Comparison of ENCODE assay signal across 17 mouse cellular contexts in genomic region chr10:8283991-8284390, GRCm38 (mm10).
DNase-seq lines count a peak whose midpoint lies in the region; TF ChIP-seq lines count a peak whose summit lies in the region.
"Had no signal": no experiment of that assay in that cellular context is flagged by ENCODE, and none has a peak within 500 bp of the region (broad histone marks: within the 10 kb centered on the region; RNA-seq: fewer than 3 reads in every experiment).

No protein-coding gene starts in this region.

- H3K27me3 ChIP-seq in CH12.LX (replicated peaks): no peaks in the 10 kb centered on the region
- no peaks in the 10 kb centered on the region for H3K27me3 ChIP-seq in kidney, adult 2 months (replicated peaks; ENCODE audit: control insufficient read depth, insufficient read depth, low read length)
- H3K27me3 ChIP-seq: embryonic facial prominence, embryonic 13.5 days; forebrain, embryonic 12.5 days; hindbrain, embryonic 12.5 days; Patski had no signal

- no peak overlapping the region for H3K27ac ChIP-seq in CH12.LX (ENCODE audit: insufficient read depth, low read depth)
- H3K27ac ChIP-seq in kidney, adult 2 months (ENCODE audit: insufficient read depth, low read depth, low read length): no peak overlapping the region
- H3K27ac ChIP-seq: embryonic facial prominence, embryonic 13.5 days; forebrain, embryonic 12.5 days; gastrocnemius, adult 2 months; hindbrain, embryonic 12.5 days had no signal

- 91% methylated on average over 3 of the region's 3 CpGs for WGBS in kidney, adult 2 months

- dilution Hi-C loops in CH12.LX (cut with MboI; ENCODE audit: extremely low pct_ligation_motif_present, extremely low pct_unique_long_range_greater_than_20kb, low sequenced_read_pairs): no loop called here

- peak; percentile 37 for DNase-seq in cerebellum, adult 11 months
- DNase-seq in cerebellum, postnatal 10 days: no peak
- no peak for DNase-seq in CH12.LX (ENCODE audit: extremely low read depth)
- peak; percentile 64 to 73 for DNase-seq in cerebellum, adult 18-20 months
- peak; percentile 69 for DNase-seq in cerebellum, adult 9-11 months
- no peak for DNase-seq in neural tube, embryonic 10.5 days (ENCODE audit: extremely low spot score, low spot score)
- no peak for DNase-seq in frontal cortex, postnatal 36 days (ENCODE audit: low spot score in 2 of 2)
- DNase-seq in kidney, adult 2 months: no peak
- DNase-seq: adrenal gland, postnatal 14 days; gastrocnemius, adult 2 months; gastrocnemius, postnatal 25 days; heart, postnatal 10 days; heart, postnatal 4 days had no signal

- in situ Hi-C loops in CH12.LX (cut with MboI; ENCODE audit: low pct_ligation_motif_present, low pct_unique_long_range_greater_than_20kb, low sequenced_read_pairs): no loop called here

- no peak for TF ChIP-seq EP300 in CH12.LX (IDR thresholded peaks at IDR 0.05; ENCODE audit: low read length)

- peaks cover 7% of the 10 kb centered on the region in 2 experiments for H3K4me1 ChIP-seq in CH12.LX (ENCODE audit: control insufficient read depth in 1 of 2, insufficient read depth in 2 of 2)
- no peaks in the 10 kb centered on the region for H3K4me1 ChIP-seq in kidney, adult 2 months (ENCODE audit: control insufficient read depth, insufficient read depth, low read length)
- H3K4me1 ChIP-seq: forebrain, embryonic 12.5 days; hindbrain, embryonic 12.5 days had no signal

- no peak overlapping the region for H3K9ac ChIP-seq in CH12.LX (ENCODE audit: insufficient read depth, low read depth)
- H3K9ac ChIP-seq: embryonic facial prominence, embryonic 13.5 days; forebrain, embryonic 12.5 days; hindbrain, embryonic 12.5 days had no signal

- TF ChIP-seq CTCF in CH12.LX (conservative IDR thresholded peaks at IDR 0.05 in 1 of 2, IDR thresholded peaks at IDR 0.05 in 1 of 2; ENCODE audit: low read depth in 2 of 2, low read length in 2 of 2): peak in 1 of 2 experiments; percentile 22; a peak in 2 of 4 replicates
- TF ChIP-seq CTCF in kidney, adult 2 months (conservative IDR thresholded peaks at IDR 0.05; ENCODE audit: insufficient read depth, insufficient read length, low read depth, low read length): no peak

- H3K4me2 ChIP-seq in CH12.LX (ENCODE audit: insufficient read depth, low read depth, poor library complexity, severe bottlenecking): no peak overlapping the region
- H3K4me2 ChIP-seq: embryonic facial prominence, embryonic 13.5 days; forebrain, embryonic 12.5 days; hindbrain, embryonic 12.5 days had no signal

- TF ChIP-seq RAD21 in CH12.LX (IDR thresholded peaks at IDR 0.05; ENCODE audit: low read depth, low read length): peak; percentile 2

- no peak overlapping the region for H3K4me3 ChIP-seq in CH12.LX (replicated peaks in 1 of 3; ENCODE audit: low read depth in 2 of 3, low read length in 2 of 3, poor library complexity in 1 of 3)
- H3K4me3 ChIP-seq in kidney, adult 2 months (ENCODE audit: insufficient read depth, low read depth, low read length): no peak overlapping the region
- H3K4me3 ChIP-seq: embryonic facial prominence, embryonic 13.5 days; forebrain, embryonic 12.5 days; gastrocnemius, adult 2 months; hindbrain, embryonic 12.5 days had no signal

- H3K36me3 ChIP-seq in CH12.LX (replicated peaks in 1 of 2; ENCODE audit: control insufficient read depth in 1 of 2, insufficient read depth in 1 of 2, low read length in 1 of 2): no peaks in the 10 kb centered on the region
- H3K36me3 ChIP-seq in kidney, adult 2 months (ENCODE audit: control insufficient read depth, insufficient read depth, low read length): no peaks in the 10 kb centered on the region
- H3K36me3 ChIP-seq: embryonic facial prominence, embryonic 13.5 days; forebrain, embryonic 12.5 days; hindbrain, embryonic 12.5 days had no signal

- no peaks in the 10 kb centered on the region for H3K79me2 ChIP-seq in CH12.LX (replicated peaks; ENCODE audit: control insufficient read depth, extremely low read depth, insufficient read depth, poor library complexity, severe bottlenecking)

- no peak for TF ChIP-seq POLR2A in CH12.LX (IDR thresholded peaks at IDR 0.05; ENCODE audit: low read depth, low read length)
- TF ChIP-seq POLR2A in kidney, adult 2 months (IDR thresholded peaks at IDR 0.05; ENCODE audit: low read depth, low read length): no peak

- peaks cover 16% of the 10 kb centered on the region for H3K9me3 ChIP-seq in CH12.LX (replicated peaks; ENCODE audit: low read length)
- H3K9me3 ChIP-seq: embryonic facial prominence, embryonic 13.5 days; forebrain, embryonic 12.5 days; hindbrain, embryonic 12.5 days had no signal

TF ChIP-seq in CH12.LX, 34 proteins besides CTCF, POLR2A, EP300 and RAD21:
- no peak for TF ChIP-seq E2F4 (IDR thresholded peaks at IDR 0.05; ENCODE audit: insufficient replicate concordance, low read depth, low read length)

Comparison
In these comparisons a context has a peak if more than half of its experiments do, and no peak if none do; other contexts are left out.
1. DNase-seq: peak in cerebellum, adult 11 months (single experiment), cerebellum, adult 18-20 months (2 of 2) and cerebellum, adult 9-11 months (single experiment); none in cerebellum, postnatal 10 days (0 of 2), CH12.LX (single experiment), neural tube, embryonic 10.5 days (single experiment), frontal cortex, postnatal 36 days (0 of 2) and kidney, adult 2 months (single experiment).